Mouse (Mus musculus): ENCODE data around the gene Plscr2.

DNA sequence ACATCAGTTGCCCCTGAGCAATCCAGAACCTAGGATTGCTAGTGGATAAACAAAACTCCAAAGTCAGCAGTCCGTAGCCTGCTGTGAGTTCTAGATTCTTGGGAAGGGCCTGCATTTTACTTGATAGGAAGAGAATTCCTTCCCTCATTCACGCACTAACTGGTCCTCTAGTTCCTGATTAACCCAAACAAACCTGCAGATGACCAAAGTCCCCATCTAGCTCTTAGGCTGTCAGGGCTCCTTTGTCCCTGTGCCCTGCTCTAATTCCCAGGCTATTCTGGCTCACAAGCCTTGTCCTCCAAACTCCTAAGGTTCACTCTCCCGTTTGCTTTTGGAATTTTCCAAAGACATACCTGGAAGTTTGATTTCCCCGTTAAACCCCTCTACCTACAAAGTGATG is 2.8 kb upstream of the Plscr2 start:
- TF ChIP-seq CTCF (conservative IDR thresholded peaks at IDR 0.05; ENCODE audit: low read length) (no peak), POU5F1 (IDR thresholded peaks at IDR 0.05; ENCODE audit: borderline replicate concordance, low read length) (no peak), NANOG (IDR thresholded peaks at IDR 0.05; ENCODE audit: borderline replicate concordance, low read length) (no peak)

Measured in E14TG2a.4 (cell line).